Mouse (Mus musculus) common myeloid progenitor, adult 5-6 weeks (primary cell): ENCODE data around the gene Shtn1. TPM values are rescaled to one million over a fixed set of nuclear protein-coding genes. Genes with fewer than 3 reads are reported as not detected.

Source experiments
- ATAC-seq: replicated peaks from 2 replicates; pipeline ENCODE4 v1.8.0; 2016; ENCODE audit warnings: low read depth, mild to moderate bottlenecking, moderate TSS enrichment, inconsistent platforms; ENCODE audit not compliant: poor library complexity, severe bottlenecking
- total RNA-seq: library from RNA; stranded (forward); fragments of 200-1000, 187-1606 nt; gene quantifications from 2 replicates; pipeline ENCODE4 v1.2.3, GENCODE M21; 2017

The Shtn1 gene
- total RNA-seq: 0.05 and 1.0 TPM in 2 replicates

GRCm38 (mm10) chr19:59075472-59076101 is at the start of gene Shtn1:
Gene Shtn1 (minus strand): TSS chr19:59076100.
- ATAC-seq: 0 out of 2 replicates have a peak, but pooled peaks have one; percentile 27

GRCm38 (mm10) chr19:59114152-59114551 is 38.3 kb upstream of the Shtn1 start:
- no peak; the same call in 1 of the 2 replicates for ATAC-seq

- ATAC-seq: no peak
Measured at GRCm38 (mm10) chr19:59109937-59110336, 34.0 kb upstream of the Shtn1 start.

- no peak for ATAC-seq
Measured at GRCm38 (mm10) chr19:59098315-59098714, 22.4 kb upstream of the Shtn1 start.

- no peak for ATAC-seq
Measured at GRCm38 (mm10) chr19:59092295-59092694, 16.4 kb upstream of the Shtn1 start.

GRCm38 (mm10) chr19:59090337-59090736 is 14.4 kb upstream of the Shtn1 start:
- ATAC-seq: no peak

GRCm38 (mm10) chr19:59084296-59084695 is 8.4 kb upstream of the Shtn1 start:
- ATAC-seq: no peak

- ATAC-seq: no peak
Measured at GRCm38 (mm10) chr19:59076131-59076530, 231 bp upstream of the Shtn1 start.

GRCm38 (mm10) chr19:59074841-59075471 is 944 bp downstream of the Shtn1 start:
- ATAC-seq: peak; percentile 83

GRCm38 (mm10) chr19:59074381-59074780 is 1.5 kb downstream of the Shtn1 start:
- ATAC-seq: 0 out of 2 replicates have a peak, but pooled peaks have one; percentile 37

- no peak for ATAC-seq
Measured at GRCm38 (mm10) chr19:59073006-59073405, 2.9 kb downstream of the Shtn1 start.

- no peak for ATAC-seq
Measured at GRCm38 (mm10) chr19:59071979-59072378, 3.9 kb downstream of the Shtn1 start.

- no peak for ATAC-seq
Measured at GRCm38 (mm10) chr19:59071396-59071795, 4.5 kb downstream of the Shtn1 start.

GRCm38 (mm10) chr19:59067652-59068051 is 8.2 kb downstream of the Shtn1 start:
- ATAC-seq: no peak

- ATAC-seq: no peak
Measured at GRCm38 (mm10) chr19:59066670-59067069, 9.2 kb downstream of the Shtn1 start.

GRCm38 (mm10) chr19:59066115-59066514 is 9.8 kb downstream of the Shtn1 start:
- no peak for ATAC-seq

- ATAC-seq: no peak
Measured at GRCm38 (mm10) chr19:59064616-59065015, 11.3 kb downstream of the Shtn1 start.

GRCm38 (mm10) chr19:59063568-59063967 is 12.3 kb downstream of the Shtn1 start:
- ATAC-seq: no peak

GRCm38 (mm10) chr19:59058105-59058504 is 17.8 kb downstream of the Shtn1 start:
- ATAC-seq: no peak

- ATAC-seq: no peak
Measured at GRCm38 (mm10) chr19:59057366-59057765, 18.5 kb downstream of the Shtn1 start.

- ATAC-seq: no peak
Measured at GRCm38 (mm10) chr19:59054632-59054951, 21.3 kb downstream of the Shtn1 start.
